Mouse (Mus musculus): ENCODE results near the gene Tiam2. TPM values are rescaled to one million over a fixed set of nuclear protein-coding genes. Genes with fewer than 3 reads are reported as not detected.

Gene Tiam2
- polyA plus RNA-seq, 1 experiment from 2014 or later, result 3.6 TPM

GRCm38 (mm10) chr17:3368386-3368785 lies 42.0 kb downstream of the Tiam2 start:
- H3K27me3 ChIP-seq (replicated peaks; ENCODE audit: control insufficient read depth, insufficient read depth, low read length), result no peaks in the 10 kb centered on the region
- H3K36me3 ChIP-seq (ENCODE audit: control insufficient read depth, insufficient read depth, low read length), result no peaks in the 10 kb centered on the region
- ATAC-seq, result no peak
- H3K4me3 ChIP-seq (ENCODE audit: low read length), result no peak overlapping the region
- 82% methylated on average over 1 of the region's 1 CpGs for WGBS
- no peak overlapping the region for H3K4me2 ChIP-seq (ENCODE audit: low read length)
- H3K9ac ChIP-seq (ENCODE audit: low read depth, low read length), result no peak overlapping the region
- no peak overlapping the region for H3K27ac ChIP-seq (ENCODE audit: low read depth, low read length)
- H3K9me3 ChIP-seq (ENCODE audit: control insufficient read depth, low read length), result no peaks in the 10 kb centered on the region
- peaks cover 3% of the 10 kb centered on the region; the same call in 1 of the 2 replicates for H3K4me1 ChIP-seq (ENCODE audit: control insufficient read depth, insufficient read depth, low read depth, low read length)

GRCm38 (mm10) chr17:3369631-3370030 lies 43.3 kb downstream of the Tiam2 start:
- ATAC-seq, result no peak
- Histone ChIP-seq H3K4me1 (ENCODE audit: control insufficient read depth, insufficient read depth, low read depth, low read length) (peaks cover 3% of the 10 kb centered on the region; the same call in 1 of the 2 replicates), H3K4me3 (ENCODE audit: low read length) (no peak overlapping the region), H3K9ac (ENCODE audit: low read depth, low read length) (no peak overlapping the region), H3K4me2 (ENCODE audit: low read length) (no peak overlapping the region), H3K36me3 (ENCODE audit: control insufficient read depth, insufficient read depth, low read length) (no peaks in the 10 kb centered on the region), H3K27me3 (replicated peaks; ENCODE audit: control insufficient read depth, insufficient read depth, low read length) (no peaks in the 10 kb centered on the region), H3K27ac (ENCODE audit: low read depth, low read length) (no peak overlapping the region), H3K9me3 (ENCODE audit: control insufficient read depth, low read length) (no peaks in the 10 kb centered on the region)
- 56% methylated on average over 4 of the region's 4 CpGs for WGBS

GRCm38 (mm10) chr17:3378606-3379005 lies 52.2 kb downstream of the Tiam2 start:
- no peaks in the 10 kb centered on the region for H3K9me3 ChIP-seq (ENCODE audit: control insufficient read depth, low read length)
- no peaks in the 10 kb centered on the region for H3K27me3 ChIP-seq (replicated peaks; ENCODE audit: control insufficient read depth, insufficient read depth, low read length)
- no peak overlapping the region for H3K27ac ChIP-seq (ENCODE audit: low read depth, low read length)
- no peak overlapping the region for H3K9ac ChIP-seq (ENCODE audit: low read depth, low read length)
- no peaks in the 10 kb centered on the region for H3K36me3 ChIP-seq (ENCODE audit: control insufficient read depth, insufficient read depth, low read length)
- H3K4me1 ChIP-seq (ENCODE audit: control insufficient read depth, insufficient read depth, low read depth, low read length), result no peaks in the 10 kb centered on the region
- no peak overlapping the region for H3K4me3 ChIP-seq (ENCODE audit: low read length)
- no peak overlapping the region for H3K4me2 ChIP-seq (ENCODE audit: low read length)
- no peak for ATAC-seq
- WGBS, result 32% methylated on average over 2 of the region's 2 CpGs

GRCm38 (mm10) chr17:3379753-3380588 lies 53.6 kb downstream of the Tiam2 start:
- H3K4me1 ChIP-seq (ENCODE audit: control insufficient read depth, insufficient read depth, low read depth, low read length), result no peaks in the 10 kb centered on the region
- ATAC-seq, result no peak
- H3K27me3 ChIP-seq (replicated peaks; ENCODE audit: control insufficient read depth, insufficient read depth, low read length), result no peaks in the 10 kb centered on the region
- 37% methylated on average over 10 of the region's 13 CpGs for WGBS
- no peaks in the 10 kb centered on the region for H3K9me3 ChIP-seq (ENCODE audit: control insufficient read depth, low read length)
- no peak overlapping the region for H3K27ac ChIP-seq (ENCODE audit: low read depth, low read length)
- no peak overlapping the region for H3K4me3 ChIP-seq (ENCODE audit: low read length)
- H3K4me2 ChIP-seq (ENCODE audit: low read length), result no peak overlapping the region
- no peaks in the 10 kb centered on the region for H3K36me3 ChIP-seq (ENCODE audit: control insufficient read depth, insufficient read depth, low read length)
- no peak overlapping the region for H3K9ac ChIP-seq (ENCODE audit: low read depth, low read length)

GRCm38 (mm10) chr17:3385391-3385790 lies 59.0 kb downstream of the Tiam2 start:
- no peaks in the 10 kb centered on the region for H3K27me3 ChIP-seq (replicated peaks; ENCODE audit: control insufficient read depth, insufficient read depth, low read length)
- H3K27ac ChIP-seq (ENCODE audit: low read depth, low read length), result no peak overlapping the region
- no peak overlapping the region for H3K9ac ChIP-seq (ENCODE audit: low read depth, low read length)
- no peak for ATAC-seq
- no peaks in the 10 kb centered on the region for H3K9me3 ChIP-seq (ENCODE audit: control insufficient read depth, low read length)
- H3K4me3 ChIP-seq (ENCODE audit: low read length), result no peak overlapping the region
- H3K4me1 ChIP-seq (ENCODE audit: control insufficient read depth, insufficient read depth, low read depth, low read length), result no peaks in the 10 kb centered on the region
- whole genome bisulfite sequencing, result 72% methylated on average over 1 of the region's 1 CpGs
- H3K36me3 ChIP-seq (ENCODE audit: control insufficient read depth, insufficient read depth, low read length), result no peaks in the 10 kb centered on the region
- H3K4me2 ChIP-seq (ENCODE audit: low read length), result no peak overlapping the region

GRCm38 (mm10) chr17:3387819-3388218 lies 61.4 kb downstream of the Tiam2 start:
- Histone ChIP-seq H3K4me2 (ENCODE audit: low read length) (no peak overlapping the region), H3K9me3 (ENCODE audit: control insufficient read depth, low read length) (no peaks in the 10 kb centered on the region), H3K9ac (ENCODE audit: low read depth, low read length) (no peak overlapping the region), H3K27me3 (replicated peaks; ENCODE audit: control insufficient read depth, insufficient read depth, low read length) (no peaks in the 10 kb centered on the region), H3K27ac (ENCODE audit: low read depth, low read length) (no peak overlapping the region), H3K36me3 (ENCODE audit: control insufficient read depth, insufficient read depth, low read length) (no peaks in the 10 kb centered on the region), H3K4me3 (ENCODE audit: low read length) (no peak overlapping the region), H3K4me1 (ENCODE audit: control insufficient read depth, insufficient read depth, low read depth, low read length) (no peaks in the 10 kb centered on the region)
- ATAC-seq, result no peak
- 76% methylated on average over 4 of the region's 4 CpGs for WGBS

- H3K4me2 ChIP-seq (ENCODE audit: low read length), result no peak overlapping the region
- H3K36me3 ChIP-seq (ENCODE audit: control insufficient read depth, insufficient read depth, low read length), result no peaks in the 10 kb centered on the region
- H3K4me1 ChIP-seq (ENCODE audit: control insufficient read depth, insufficient read depth, low read depth, low read length), result no peaks in the 10 kb centered on the region
- no peak overlapping the region for H3K27ac ChIP-seq (ENCODE audit: low read depth, low read length)
- no peak overlapping the region for H3K4me3 ChIP-seq (ENCODE audit: low read length)
- H3K9me3 ChIP-seq (ENCODE audit: control insufficient read depth, low read length), result no peaks in the 10 kb centered on the region
- no peaks in the 10 kb centered on the region for H3K27me3 ChIP-seq (replicated peaks; ENCODE audit: control insufficient read depth, insufficient read depth, low read length)
- 83% methylated on average over 4 of the region's 4 CpGs for WGBS
- ATAC-seq, result no peak
- H3K9ac ChIP-seq (ENCODE audit: low read depth, low read length), result no peak overlapping the region
Measured at GRCm38 (mm10) chr17:3389741-3390140, 63.4 kb downstream of the Tiam2 start.

GRCm38 (mm10) chr17:3393981-3394380 lies 67.6 kb downstream of the Tiam2 start:
- Histone ChIP-seq H3K4me3 (ENCODE audit: low read length) (no peak overlapping the region), H3K4me1 (ENCODE audit: control insufficient read depth, insufficient read depth, low read depth, low read length) (no peaks in the 10 kb centered on the region), H3K36me3 (ENCODE audit: control insufficient read depth, insufficient read depth, low read length) (no peaks in the 10 kb centered on the region), H3K27me3 (replicated peaks; ENCODE audit: control insufficient read depth, insufficient read depth, low read length) (no peaks in the 10 kb centered on the region), H3K9ac (ENCODE audit: low read depth, low read length) (no peak overlapping the region), H3K27ac (ENCODE audit: low read depth, low read length) (no peak overlapping the region), H3K9me3 (ENCODE audit: control insufficient read depth, low read length) (no peaks in the 10 kb centered on the region), H3K4me2 (ENCODE audit: low read length) (no peak overlapping the region)
- no peak for ATAC-seq
- WGBS, result 80% methylated on average over 2 of the region's 2 CpGs

- Histone ChIP-seq H3K4me3 (ENCODE audit: low read length) (no peak overlapping the region), H3K4me1 (ENCODE audit: control insufficient read depth, insufficient read depth, low read depth, low read length) (no peaks in the 10 kb centered on the region), H3K36me3 (ENCODE audit: control insufficient read depth, insufficient read depth, low read length) (no peaks in the 10 kb centered on the region), H3K9ac (ENCODE audit: low read depth, low read length) (no peak overlapping the region), H3K4me2 (ENCODE audit: low read length) (no peak overlapping the region), H3K27ac (ENCODE audit: low read depth, low read length) (no peak overlapping the region), H3K27me3 (replicated peaks; ENCODE audit: control insufficient read depth, insufficient read depth, low read length) (no peaks in the 10 kb centered on the region), H3K9me3 (ENCODE audit: control insufficient read depth, low read length) (no peaks in the 10 kb centered on the region)
- no peak for ATAC-seq
- 73% methylated on average over 2 of the region's 2 CpGs for WGBS
Measured at GRCm38 (mm10) chr17:3394985-3395384, 68.6 kb downstream of the Tiam2 start.

Data from hindbrain, embryonic 16.5 days (tissue).